Mouse (Mus musculus): ENCODE data around the gene Vmn1r22.
"Not testable (repeated sequence)": the region's sequence is repeated elsewhere in the genome, so short reads cannot be mapped to it uniquely, and the experiment has no call there.

The Vmn1r22 gene

GRCm38 (mm10) chr6:57907928-57908327, at the start of gene Vmn1r22:
Gene Vmn1r22 (minus strand): TSS chr6:57908028.
- DNase-seq (ENCODE audit: low read depth, low spot score): no peak

GRCm38 (mm10) chr6:57926738-57927137, 18.9 kb upstream of the Vmn1r22 start, which contains the start of gene Vmn1r23:
Gene Vmn1r23 (minus strand): TSS chr6:57926838.
- no peak for DNase-seq (ENCODE audit: low read depth, low spot score)

- peak; percentile 45 for DNase-seq (ENCODE audit: low read depth, low spot score)
These were observed 48.5 kb downstream of the Vmn1r22 start for GRCm38 (mm10) chr6:57859043-57860042.

GRCm38 (mm10) chr6:57851177-57851576, 56.7 kb downstream of the Vmn1r22 start:
- DNase-seq (ENCODE audit: low read depth, low spot score): not testable (repeated sequence)

- no peak for DNase-seq (ENCODE audit: low read depth, low spot score)
These were observed 57.5 kb downstream of the Vmn1r22 start, which contains the start of gene Vmn1r21 for GRCm38 (mm10) chr6:57850286-57850685. Gene Vmn1r21 (minus strand): TSS chr6:57850343.

Data from forelimb bud, embryonic 11.5 days (tissue).